Mouse (Mus musculus) limb, embryonic 13.5 days (tissue): ENCODE data around the gene C1qtnf3. TPM values are rescaled to one million over a fixed set of nuclear protein-coding genes. Genes with fewer than 3 reads are reported as not detected.

Experiments
- ATAC-seq: fragments of 200-750 bp; cut with Nextera tagmentation; 2 replicates; pipeline ENCODE4 v1.8.0; 2017; ENCODE audit warnings: low read depth, moderate number of reproducible peaks, moderate TSS enrichment; ENCODE audit not compliant: low FRiP score
- H3K27ac ChIP-seq: fragments of 300-500 bp; sonication (generic); 2 replicates; pipeline ENCODE4 v1.5.1; 2015; ENCODE audit warnings: inconsistent platforms, mild to moderate bottlenecking, moderate library complexity
- H3K27me3 ChIP-seq: fragments of 300-500 bp; sonication (generic); 2 replicates; pipeline ENCODE4 v1.6.1; 2015; ENCODE audit warnings: mild to moderate bottlenecking, inconsistent platforms
- H3K36me3 ChIP-seq: fragments of 300-500 bp; sonication (generic); 2 replicates; pipeline ENCODE4 v1.6.1; 2015; ENCODE audit warnings: inconsistent platforms, mild to moderate bottlenecking, moderate library complexity
- H3K4me1 ChIP-seq: fragments of 300-500 bp; sonication (generic); 2 replicates; pipeline ENCODE4 v1.6.1; 2015; ENCODE audit warnings: inconsistent platforms
- H3K4me2 ChIP-seq: fragments of 300-500 bp; sonication (generic); replicated peaks from 2 replicates; pipeline ENCODE4 v1.6.1; 2015; ENCODE audit warnings: inconsistent platforms, mild to moderate bottlenecking, moderate library complexity
- H3K4me3 ChIP-seq: fragments of 300-500 bp; sonication (generic); 2 replicates; pipeline ENCODE4 v1.5.1; 2015; ENCODE audit warnings: moderate library complexity, mild to moderate bottlenecking, inconsistent platforms
- H3K9ac ChIP-seq: fragments of 300-500 bp; sonication (generic); 2 replicates; pipeline ENCODE4 v1.6.1; 2015; ENCODE audit warnings: mild to moderate bottlenecking, inconsistent platforms
- H3K9me3 ChIP-seq: fragments of 300-500 bp; sonication (generic); 2 replicates; pipeline ENCODE4 v1.6.1; 2016; ENCODE audit warnings: inconsistent platforms
- WGBS: fragments of 180-500 bp; shearing (Covaris S2); methylation state at CpG from one replicate; pipeline ENCODE4 v1.1.7; 2015; 5-methylcytosine and 5-hydroxymethylcytosine counted together
- polyA plus RNA-seq: library from polyadenylated mRNA; unstranded; fragments of >200 nt; fragmentation: Nextera tagmentation; extraction: Ambion mirVana; gene quantifications from 2 replicates; pipeline ENCODE4 v1.2.1, GENCODE M21; 2015

Gene C1qtnf3
- polyA plus RNA-seq, 1 experiment from 2014 or later, result 37.8 TPM

DNA sequence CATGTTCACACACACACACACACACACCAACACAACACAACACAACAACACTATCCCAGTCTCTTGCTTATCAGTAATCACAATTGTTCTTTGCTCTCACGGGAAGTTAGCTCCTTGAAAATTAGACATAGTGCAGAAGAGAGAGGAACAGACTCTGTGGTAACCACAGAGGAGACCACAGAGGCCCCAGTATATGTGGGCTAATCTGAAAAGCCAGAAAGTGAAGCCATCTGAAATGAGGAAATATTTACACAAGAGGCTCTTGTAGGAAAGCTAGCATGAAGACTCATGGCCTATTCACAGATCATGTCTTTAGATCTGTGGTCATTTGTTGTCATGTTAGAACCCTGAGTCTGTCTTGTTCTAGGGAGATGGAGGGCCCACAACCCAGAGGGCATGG, 18.2 kb upstream of the C1qtnf3 start:
- no peaks in the 10 kb centered on the region for H3K9me3 ChIP-seq
- no peak overlapping the region for H3K27ac ChIP-seq
- ATAC-seq, result no peak
- WGBS, result 65% methylated on average over 1 of the region's 1 CpGs
- H3K4me1 ChIP-seq, result no peaks in the 10 kb centered on the region
- H3K36me3 ChIP-seq, result no peaks in the 10 kb centered on the region
- H3K9ac ChIP-seq, result no peak overlapping the region
- H3K4me3 ChIP-seq, result no peak overlapping the region
- H3K4me2 ChIP-seq, result no peak overlapping the region
- no peaks in the 10 kb centered on the region for H3K27me3 ChIP-seq

DNA sequence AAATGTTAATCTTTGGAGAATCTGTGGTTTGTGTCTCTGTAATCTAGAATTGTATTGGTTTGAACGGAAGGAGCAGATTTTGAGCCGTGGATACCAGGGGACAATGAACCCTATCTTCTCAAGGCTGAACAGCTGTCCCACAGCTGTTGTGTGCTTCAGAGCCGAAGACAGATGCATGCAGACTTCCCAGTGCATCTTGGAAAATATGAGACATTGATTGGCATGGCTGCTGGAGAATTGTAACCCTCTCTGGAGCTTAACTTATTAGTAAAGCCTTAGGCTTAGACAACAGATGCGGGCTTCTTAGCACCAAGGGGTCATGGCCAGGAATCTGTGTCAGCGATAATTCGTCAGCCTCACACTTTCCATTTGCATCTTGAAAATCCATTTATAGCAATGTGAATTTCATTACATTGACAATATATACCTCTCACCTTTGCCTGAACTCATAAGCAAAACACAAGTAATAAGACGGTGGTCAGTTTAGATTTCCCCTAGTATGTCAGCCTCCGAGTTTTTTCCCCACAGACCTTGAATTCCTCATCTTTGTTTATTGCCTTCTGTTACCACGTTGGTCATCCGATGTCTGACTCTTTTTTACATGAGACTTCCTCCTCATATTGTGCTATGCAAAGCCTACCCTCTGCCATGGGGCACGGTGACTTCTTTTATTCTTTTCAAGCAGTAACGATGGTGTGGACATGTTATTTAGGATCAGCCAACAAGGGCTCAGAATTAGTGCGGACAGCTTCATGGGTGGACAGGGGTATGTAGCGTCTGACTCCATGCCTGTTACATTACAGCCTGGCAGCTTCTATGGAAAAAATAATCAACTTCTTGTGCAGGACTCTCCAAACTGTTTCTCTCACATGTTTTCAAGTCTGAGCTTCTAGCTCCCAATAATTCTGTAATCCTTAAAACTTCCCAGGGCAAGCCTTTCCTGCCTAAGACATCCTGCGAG, 11.7 kb upstream of the C1qtnf3 start:
- Histone ChIP-seq H3K4me3 (no peak overlapping the region), H3K4me1 (no peaks in the 10 kb centered on the region), H3K9ac (no peak overlapping the region), H3K27me3 (no peaks in the 10 kb centered on the region), H3K4me2 (no peak overlapping the region), H3K27ac (no peak overlapping the region), H3K36me3 (no peaks in the 10 kb centered on the region), H3K9me3 (no peaks in the 10 kb centered on the region)
- peak; percentile 88 for ATAC-seq
- whole genome bisulfite sequencing, result 63% methylated on average over 15 of the region's 15 CpGs

- Histone ChIP-seq H3K27ac (no peak overlapping the region), H3K36me3 (no peaks in the 10 kb centered on the region), H3K27me3 (no peaks in the 10 kb centered on the region), H3K9me3 (no peaks in the 10 kb centered on the region), H3K4me2 (no peak overlapping the region), H3K4me3 (no peak overlapping the region), H3K4me1 (no peaks in the 10 kb centered on the region), H3K9ac (no peak overlapping the region)
- 73% methylated on average over 6 of the region's 6 CpGs for WGBS
- no peak; the same call in 1 of the 2 replicates for ATAC-seq
Observed at GRCm38 (mm10) chr15:10941901-10942300, 10.2 kb upstream of the C1qtnf3 start.

GRCm38 (mm10) chr15:10947852-10948251, 4.3 kb upstream of the C1qtnf3 start:
- no peak overlapping the region for H3K27ac ChIP-seq
- no peak overlapping the region for H3K9ac ChIP-seq
- H3K27me3 ChIP-seq, result no peaks in the 10 kb centered on the region
- H3K36me3 ChIP-seq, result no peaks in the 10 kb centered on the region
- no peak overlapping the region for H3K4me2 ChIP-seq
- no peak overlapping the region for H3K4me3 ChIP-seq
- 70% methylated on average over 1 of the region's 1 CpGs for WGBS
- no peaks in the 10 kb centered on the region for H3K9me3 ChIP-seq
- ATAC-seq, result peak; percentile 43
- H3K4me1 ChIP-seq, result peaks cover 9% of the 10 kb centered on the region

DNA sequence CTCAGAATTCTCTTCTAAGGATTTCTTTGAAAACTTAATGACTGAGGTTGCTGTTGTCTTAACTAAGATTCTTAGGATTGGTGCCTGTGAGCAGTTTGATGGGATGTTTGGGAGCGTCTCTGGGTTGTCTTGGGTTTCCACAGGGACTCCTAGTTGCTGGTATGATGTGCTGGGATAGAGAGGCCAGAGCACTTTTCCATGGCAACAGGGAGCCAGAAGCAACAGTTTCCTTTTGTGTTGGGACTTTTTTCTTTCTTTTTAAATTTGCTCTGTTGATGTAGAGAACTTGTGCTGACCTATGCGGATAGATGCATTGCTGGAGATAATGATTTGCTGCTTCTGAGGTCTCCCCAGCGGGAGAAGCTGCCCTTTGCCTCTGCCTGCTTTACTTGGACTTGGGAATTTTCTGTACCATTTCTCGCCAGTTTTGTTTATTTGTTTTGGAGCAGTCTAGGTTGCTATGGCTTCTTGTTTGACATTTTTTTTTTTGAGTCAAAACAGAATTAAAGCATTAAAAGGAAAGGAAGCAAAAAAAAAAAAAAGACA, 701 bp downstream of the C1qtnf3 start:
- no peak overlapping the region for H3K9ac ChIP-seq
- no peaks in the 10 kb centered on the region for H3K9me3 ChIP-seq
- ATAC-seq, result no peak
- H3K36me3 ChIP-seq, result no peaks in the 10 kb centered on the region
- H3K4me1 ChIP-seq, result peaks cover 9% of the 10 kb centered on the region
- H3K4me3 ChIP-seq, result 0 out of 2 replicates have a peak overlapping the region, but pooled peaks have one; percentile 5
- peak overlapping the region; percentile 39 for H3K4me2 ChIP-seq
- 0 out of 2 replicates have a peak overlapping the region, but pooled peaks have one; percentile 34 for H3K27ac ChIP-seq
- 73% methylated on average over 4 of the region's 4 CpGs for WGBS
- H3K27me3 ChIP-seq, result no peaks in the 10 kb centered on the region

DNA sequence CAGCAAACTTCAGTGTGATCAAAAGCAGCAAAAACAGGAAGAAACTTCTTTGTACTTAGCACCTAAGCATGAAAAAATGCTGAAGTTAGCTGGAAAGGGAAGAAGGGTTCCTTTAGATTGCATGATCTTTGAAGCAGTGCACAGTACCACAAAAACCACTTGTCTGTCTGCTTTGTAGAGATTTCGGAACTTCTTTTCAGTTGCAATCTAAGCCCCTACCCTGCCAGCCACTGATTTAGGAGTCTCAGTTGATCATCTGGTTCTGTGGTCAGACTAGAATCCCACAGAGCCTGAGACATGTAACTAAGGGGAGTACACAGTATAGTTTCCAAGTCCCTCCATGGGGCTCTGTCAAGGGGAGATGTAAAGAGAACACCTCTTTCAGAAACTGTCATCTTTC, 1.3 kb downstream of the C1qtnf3 start:
- Histone ChIP-seq H3K36me3 (no peaks in the 10 kb centered on the region), H3K4me2 (no peak overlapping the region; the same call in 1 of the 2 replicates), H3K27ac (no peak overlapping the region), H3K4me1 (peaks cover 9% of the 10 kb centered on the region), H3K27me3 (no peaks in the 10 kb centered on the region), H3K9ac (no peak overlapping the region), H3K4me3 (no peak overlapping the region), H3K9me3 (no peaks in the 10 kb centered on the region)
- 73% methylated on average over 1 of the region's 1 CpGs for WGBS
- no peak for ATAC-seq

DNA sequence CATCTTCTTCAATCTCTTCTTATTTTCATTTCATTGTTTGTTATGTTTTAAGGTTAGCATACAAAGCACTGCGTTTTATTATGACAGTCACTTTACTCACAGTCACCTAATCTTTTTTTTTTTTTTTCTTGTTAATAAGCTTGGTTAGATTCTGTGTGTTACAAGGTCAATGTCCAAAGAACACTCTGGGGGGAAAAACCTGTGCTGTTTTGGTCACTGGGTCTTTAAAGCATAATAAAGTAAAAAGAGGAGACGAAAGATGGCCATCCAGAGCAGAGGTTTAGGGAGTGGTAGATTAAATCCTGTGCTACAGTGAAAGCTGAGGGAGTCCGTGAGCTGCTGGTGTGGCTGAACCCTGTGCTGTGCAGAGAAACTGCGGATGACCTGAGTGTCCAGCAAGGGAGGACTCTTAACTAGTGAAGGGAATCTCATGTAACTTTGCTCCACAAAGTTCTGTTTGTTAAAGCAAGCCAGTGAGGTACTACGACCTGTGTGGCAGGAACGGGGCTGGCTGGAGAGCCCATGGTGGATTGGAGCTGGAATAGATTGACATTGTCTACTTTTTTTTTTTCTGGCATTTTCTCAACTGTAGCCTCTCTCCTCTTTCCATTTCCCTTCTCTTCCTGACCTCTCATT, 2.4 kb downstream of the C1qtnf3 start:
- Histone ChIP-seq H3K36me3 (no peaks in the 10 kb centered on the region), H3K9me3 (no peaks in the 10 kb centered on the region), H3K27me3 (no peaks in the 10 kb centered on the region)

GRCm38 (mm10) chr15:10955156-10955555, 3.0 kb downstream of the C1qtnf3 start:
- WGBS, result 46% methylated on average over 5 of the region's 5 CpGs
- no peak for ATAC-seq

More for the DNA sequence above, 2.4 kb downstream of the C1qtnf3 start:
- H3K9ac ChIP-seq, result no peak overlapping the region
- H3K27ac ChIP-seq, result no peak overlapping the region
- 86% methylated on average over 6 of the region's 6 CpGs for WGBS
- H3K4me1 ChIP-seq, result peaks cover 9% of the 10 kb centered on the region
- no peak overlapping the region for H3K4me2 ChIP-seq
- no peak for ATAC-seq
- no peak overlapping the region for H3K4me3 ChIP-seq

DNA sequence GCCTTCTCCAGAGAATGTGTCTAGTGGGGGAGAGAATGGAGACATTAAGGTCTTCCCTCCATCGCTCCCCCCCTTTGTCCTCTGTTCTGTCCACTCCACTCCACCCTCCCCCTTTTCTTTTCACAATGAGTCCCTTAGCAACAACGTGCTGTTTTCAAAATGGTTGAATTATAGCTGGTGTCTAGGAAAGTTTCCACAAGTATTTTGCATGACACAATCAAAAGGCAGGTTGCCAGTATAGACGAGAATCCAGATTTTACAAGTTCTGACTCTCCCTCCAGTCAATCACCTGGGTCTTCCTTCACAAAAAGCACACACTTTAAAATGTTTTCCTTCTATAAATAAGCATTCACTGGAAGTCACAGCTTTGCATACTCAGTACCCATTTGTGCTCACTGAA, 4.6 kb downstream of the C1qtnf3 start:
- H3K4me1 ChIP-seq, result peaks cover 9% of the 10 kb centered on the region
- no peak for ATAC-seq
- H3K9me3 ChIP-seq, result no peaks in the 10 kb centered on the region
- H3K9ac ChIP-seq, result no peak overlapping the region
- WGBS, result 55% methylated on average over 3 of the region's 3 CpGs
- H3K36me3 ChIP-seq, result no peaks in the 10 kb centered on the region
- no peak overlapping the region for H3K4me3 ChIP-seq
- H3K27ac ChIP-seq, result no peak overlapping the region
- no peak overlapping the region for H3K4me2 ChIP-seq
- no peaks in the 10 kb centered on the region for H3K27me3 ChIP-seq

More at GRCm38 (mm10) chr15:10955156-10955555, 3.0 kb downstream of the C1qtnf3 start:
- Histone ChIP-seq H3K36me3 (no peaks in the 10 kb centered on the region), H3K4me1 (peaks cover 9% of the 10 kb centered on the region), H3K9ac (no peak overlapping the region), H3K4me2 (no peak overlapping the region), H3K9me3 (no peaks in the 10 kb centered on the region), H3K4me3 (no peak overlapping the region), H3K27me3 (no peaks in the 10 kb centered on the region), H3K27ac (no peak overlapping the region)

GRCm38 (mm10) chr15:10959277-10960026, 7.3 kb downstream of the C1qtnf3 start:
- Histone ChIP-seq H3K36me3 (no peaks in the 10 kb centered on the region), H3K27ac (no peak overlapping the region), H3K4me1 (no peaks in the 10 kb centered on the region), H3K4me3 (no peak overlapping the region), H3K9me3 (no peaks in the 10 kb centered on the region), H3K9ac (no peak overlapping the region), H3K4me2 (no peak overlapping the region), H3K27me3 (no peaks in the 10 kb centered on the region)
- WGBS, result 82% methylated on average over 15 of the region's 15 CpGs
- ATAC-seq, result no peak

- H3K4me1 ChIP-seq, result no peaks in the 10 kb centered on the region
- H3K9ac ChIP-seq, result no peak overlapping the region
- no peak overlapping the region for H3K4me2 ChIP-seq
- 92% methylated on average over 5 of the region's 5 CpGs for WGBS
- H3K36me3 ChIP-seq, result no peaks in the 10 kb centered on the region
- no peaks in the 10 kb centered on the region for H3K9me3 ChIP-seq
- H3K27me3 ChIP-seq, result no peaks in the 10 kb centered on the region
- no peak overlapping the region for H3K27ac ChIP-seq
- no peak overlapping the region for H3K4me3 ChIP-seq
- ATAC-seq, result no peak
Observed at GRCm38 (mm10) chr15:10960267-10960666, 8.1 kb downstream of the C1qtnf3 start.
